Mouse (Mus musculus) erythroblast, embryonic 14.5 days (primary cell): ENCODE data around the gene Neo1. TPM values are rescaled to one million over a fixed set of nuclear protein-coding genes. Genes with fewer than 3 reads are reported as not detected.

ENCODE experiments used
- H3K27me3 ChIP-seq: 2 replicates; pipeline ENCODE4 v1.6.1; 2012; ENCODE audit warnings: inconsistent platforms; ENCODE audit not compliant: control insufficient read depth
- H3K36me3 ChIP-seq: 2 replicates; pipeline ENCODE4 v1.6.1; 2012; ENCODE audit warnings: mild to moderate bottlenecking, inconsistent platforms; ENCODE audit not compliant: control insufficient read depth
- H3K4me1 ChIP-seq: 2 replicates; pipeline ENCODE4 v1.6.1; 2012; ENCODE audit warnings: inconsistent platforms; ENCODE audit not compliant: control insufficient read depth
- H3K4me3 ChIP-seq: replicated peaks from 2 replicates; pipeline ENCODE3; 2012; ENCODE audit warnings: moderate library complexity, mild to moderate bottlenecking, inconsistent platforms
- H3K9me3 ChIP-seq: 2 replicates; pipeline ENCODE4 v1.6.1; 2012; ENCODE audit warnings: low read length, inconsistent platforms, mixed read lengths; ENCODE audit not compliant: control insufficient read depth
- GATA1 ChIP-seq: IDR thresholded peaks from 2 replicates; pipeline ENCODE4 v1.6.1; 2012; ENCODE audit warnings: low read length, inconsistent platforms, mixed read lengths
- TAL1 ChIP-seq: IDR thresholded peaks from 3 replicates; pipeline ENCODE4 v1.6.1; 2012; ENCODE audit warnings: low read length, inconsistent platforms, mixed read lengths
- polyA plus RNA-seq: library from polyadenylated mRNA; stranded (reverse); fragments of >175 nt; gene quantifications from 2 replicates; pipeline ENCODE4 v1.2.3, GENCODE M21; 2012

Gene Neo1
- polyA plus RNA-seq, 1 experiment, result not detected

DNA sequence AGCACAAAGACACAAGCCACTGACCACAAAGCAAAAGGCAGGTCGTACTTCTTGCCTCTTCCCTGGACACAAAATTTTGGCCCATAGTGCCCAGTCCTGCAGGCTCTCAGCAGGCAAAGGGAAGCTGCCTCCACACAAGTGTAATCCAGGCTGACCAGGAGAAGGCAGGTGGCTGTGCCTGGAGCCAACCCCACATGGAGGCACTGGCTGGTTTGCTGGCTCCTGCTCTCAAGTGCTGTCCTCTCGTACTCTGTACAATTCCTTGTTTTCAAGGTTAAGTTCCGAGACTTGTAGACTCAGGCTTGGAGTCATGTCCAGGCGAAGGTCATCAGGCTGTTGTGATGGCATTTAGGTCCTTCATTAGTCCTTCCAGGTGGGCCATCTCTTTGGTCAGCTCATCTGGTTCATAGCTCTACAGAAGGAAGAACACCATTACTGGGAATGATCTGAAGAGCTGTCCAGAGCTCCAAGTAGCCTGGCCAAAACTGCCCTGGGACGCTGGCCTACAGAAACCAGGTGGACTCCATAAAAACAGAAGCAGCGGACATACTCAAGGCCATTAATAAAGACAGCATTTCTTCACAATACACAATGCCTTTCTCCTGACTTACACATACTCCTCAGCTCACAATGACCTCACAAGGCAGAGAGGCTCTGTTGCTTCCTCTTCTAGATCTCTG, 159.2 kb downstream of the Neo1 start:
- TF ChIP-seq TAL1 (no peak), GATA1 (no peak)

DNA sequence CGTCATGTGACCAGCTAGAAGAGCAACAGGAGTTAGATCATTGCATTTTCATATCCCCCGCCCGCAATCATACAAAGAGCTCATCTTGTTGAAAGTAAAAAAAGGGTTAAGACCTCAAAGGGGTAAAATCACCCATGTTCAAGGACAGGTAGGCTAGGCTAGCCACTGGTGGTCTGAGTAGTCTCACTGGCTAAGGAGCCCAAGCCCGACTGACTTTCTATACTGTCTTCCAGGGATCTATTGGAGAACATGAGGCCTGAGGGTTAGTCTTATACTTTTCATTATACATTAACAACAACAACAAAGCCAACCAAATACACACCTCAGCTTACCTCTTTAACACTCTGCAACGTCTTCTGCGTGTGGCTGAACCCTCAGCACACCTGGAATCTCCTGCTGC, 160.8 kb downstream of the Neo1 start:
- H3K36me3 ChIP-seq, result no peaks in the 10 kb centered on the region
- no peaks in the 10 kb centered on the region for H3K4me1 ChIP-seq
- H3K27me3 ChIP-seq, result no peaks in the 10 kb centered on the region
- H3K4me3 ChIP-seq, result no peak overlapping the region
- H3K9me3 ChIP-seq, result no peaks in the 10 kb centered on the region
- TF ChIP-seq GATA1 (no peak), TAL1 (no peak)

More for the DNA sequence above, 159.2 kb downstream of the Neo1 start:
- Histone ChIP-seq H3K36me3 (no peaks in the 10 kb centered on the region), H3K4me1 (no peaks in the 10 kb centered on the region), H3K4me3 (no peak overlapping the region), H3K27me3 (no peaks in the 10 kb centered on the region), H3K9me3 (no peaks in the 10 kb centered on the region)

DNA sequence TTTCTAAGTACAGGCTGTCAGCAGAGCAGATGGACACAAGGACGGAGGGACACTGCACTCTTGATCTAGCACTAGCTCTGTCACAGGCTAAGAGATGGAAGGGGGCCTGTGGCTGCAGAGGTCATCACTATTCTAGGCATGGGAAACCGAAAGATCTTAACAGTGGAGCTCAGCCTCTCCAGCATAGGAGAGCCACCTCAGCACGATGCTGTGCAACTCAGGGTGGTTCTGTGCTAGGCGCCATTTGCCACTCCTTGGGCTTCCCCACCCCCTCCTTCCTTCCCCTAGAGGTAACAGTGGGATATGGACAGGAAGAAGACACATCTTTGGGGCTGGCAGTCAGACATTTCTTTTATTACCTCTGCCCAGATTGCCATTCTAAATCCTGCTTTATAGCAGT, 161.9 kb downstream of the Neo1 start:
- TF ChIP-seq GATA1 (no peak), TAL1 (no peak)
- Histone ChIP-seq H3K4me1 (no peaks in the 10 kb centered on the region), H3K4me3 (no peak overlapping the region), H3K27me3 (no peaks in the 10 kb centered on the region), H3K36me3 (no peaks in the 10 kb centered on the region), H3K9me3 (no peaks in the 10 kb centered on the region)

DNA sequence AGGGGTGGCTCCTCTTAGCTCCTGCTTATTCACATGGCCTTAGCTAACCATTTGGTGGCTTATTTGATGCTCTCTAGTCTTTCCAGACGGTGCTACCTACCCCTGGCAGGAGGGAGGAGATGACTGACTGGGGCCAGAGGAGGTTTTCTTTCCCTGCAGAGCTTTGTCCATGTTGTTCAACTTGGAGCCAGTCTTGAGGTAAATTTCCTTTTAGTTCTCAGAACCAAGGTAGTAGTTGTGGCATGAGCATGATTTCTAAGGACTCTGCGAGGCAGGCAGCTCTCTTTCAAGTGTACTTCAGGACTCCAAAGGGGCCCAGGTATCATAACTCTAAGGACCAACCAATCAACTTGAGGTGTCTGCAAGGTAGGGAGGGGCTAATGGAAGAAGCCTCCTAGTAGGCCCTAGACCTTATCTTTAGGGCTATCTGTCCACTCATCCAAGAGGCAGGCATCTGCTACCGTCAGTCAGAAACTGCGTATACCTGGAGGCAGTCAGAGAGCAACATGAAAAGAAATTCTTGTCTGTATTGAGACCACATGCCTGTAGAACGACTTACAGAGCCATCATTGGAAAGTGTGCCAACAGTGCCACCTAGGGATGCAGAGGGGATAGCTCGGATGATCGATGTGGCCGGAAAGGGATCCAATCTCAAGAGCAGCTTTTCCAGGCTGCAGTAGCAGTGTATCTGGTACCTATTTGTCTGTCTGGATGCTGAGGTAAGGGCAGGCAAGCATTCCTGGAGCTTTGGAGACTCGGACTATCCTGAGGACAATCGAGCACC, 162.5 kb downstream of the Neo1 start:
- Histone ChIP-seq H3K4me3 (no peak overlapping the region), H3K4me1 (no peaks in the 10 kb centered on the region), H3K27me3 (no peaks in the 10 kb centered on the region), H3K36me3 (no peaks in the 10 kb centered on the region), H3K9me3 (no peaks in the 10 kb centered on the region)
- TF ChIP-seq GATA1 (no peak), TAL1 (no peak)

DNA sequence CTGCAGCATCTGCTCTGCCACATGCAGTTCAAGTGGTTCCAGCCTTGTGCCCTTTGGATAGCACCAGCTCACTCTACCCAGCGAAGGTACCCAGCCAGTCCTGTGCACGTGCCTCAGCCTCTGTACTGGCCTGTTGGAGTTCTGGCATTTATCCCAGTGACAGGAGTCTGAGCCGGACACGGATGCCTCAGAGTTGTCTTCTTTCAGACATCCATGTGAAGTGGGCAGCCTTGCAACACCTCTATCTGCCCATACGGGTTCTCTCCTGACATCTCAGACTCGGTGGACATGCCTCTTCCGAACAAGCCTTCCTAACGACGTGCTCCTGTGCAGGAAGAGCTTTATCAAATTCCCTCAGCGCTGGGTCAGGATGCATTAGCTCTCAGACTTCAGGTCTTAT, 165.1 kb downstream of the Neo1 start:
- Histone ChIP-seq H3K27me3 (no peaks in the 10 kb centered on the region), H3K9me3 (no peaks in the 10 kb centered on the region), H3K4me1 (no peaks in the 10 kb centered on the region), H3K4me3 (no peak overlapping the region), H3K36me3 (no peaks in the 10 kb centered on the region)
- TF ChIP-seq TAL1, result no peak
- TF ChIP-seq GATA1, result no peak

DNA sequence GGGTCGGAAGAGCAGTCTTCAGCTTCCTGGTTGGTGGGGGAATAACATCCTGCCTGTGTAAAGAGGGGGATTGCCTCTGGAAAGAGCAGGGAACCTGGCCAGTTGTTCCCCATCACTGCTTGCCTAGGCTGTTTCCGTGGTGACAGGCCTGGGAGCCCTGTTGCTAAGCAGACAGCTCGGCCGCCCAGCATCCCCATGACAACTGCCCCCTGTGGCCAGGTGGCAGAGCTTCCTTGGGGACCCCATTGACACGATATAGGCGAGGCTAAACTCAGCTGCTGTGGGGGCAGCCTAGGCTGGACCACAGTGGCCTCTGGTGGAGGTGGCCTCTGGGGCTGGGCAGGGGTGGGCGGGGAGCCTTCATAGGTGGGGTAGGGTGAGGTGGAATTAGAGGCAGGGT, 172.4 kb downstream of the Neo1 start:
- Histone ChIP-seq H3K4me1 (no peaks in the 10 kb centered on the region), H3K27me3 (peaks cover 15% of the 10 kb centered on the region), H3K9me3 (no peaks in the 10 kb centered on the region), H3K4me3 (no peak overlapping the region), H3K36me3 (no peaks in the 10 kb centered on the region)
- TF ChIP-seq GATA1 (no peak), TAL1 (no peak)

DNA sequence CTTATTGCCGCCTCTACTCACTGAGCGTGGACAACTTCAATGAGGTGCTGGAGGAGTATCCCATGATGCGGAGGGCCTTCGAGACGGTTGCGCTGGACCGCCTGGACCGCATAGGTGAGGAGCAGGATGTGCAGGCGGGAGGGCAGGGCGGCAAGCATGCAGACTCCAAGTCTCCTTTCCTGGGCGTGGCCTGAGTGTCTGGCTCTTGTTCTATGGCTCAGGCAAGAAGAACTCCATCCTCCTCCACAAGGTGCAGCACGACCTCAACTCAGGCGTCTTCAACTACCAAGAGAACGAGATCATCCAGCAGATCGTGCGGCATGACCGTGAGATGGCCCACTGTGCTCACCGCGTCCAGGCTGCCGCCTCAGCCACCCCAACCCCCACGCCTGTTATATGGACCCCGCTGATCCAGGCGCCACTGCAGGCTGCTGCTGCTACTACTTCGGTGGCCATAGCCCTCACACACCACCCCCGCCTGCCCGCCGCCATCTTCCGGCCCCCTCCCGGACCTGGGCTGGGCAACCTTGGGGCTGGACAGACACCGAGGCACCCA, 177.1 kb downstream of the Neo1 start:
- peaks cover 18% of the 10 kb centered on the region for H3K27me3 ChIP-seq
- H3K9me3 ChIP-seq, result no peaks in the 10 kb centered on the region
- H3K4me3 ChIP-seq, result no peak overlapping the region
- H3K4me1 ChIP-seq, result no peaks in the 10 kb centered on the region
- TF ChIP-seq GATA1, result no peak
- H3K36me3 ChIP-seq, result no peaks in the 10 kb centered on the region

DNA sequence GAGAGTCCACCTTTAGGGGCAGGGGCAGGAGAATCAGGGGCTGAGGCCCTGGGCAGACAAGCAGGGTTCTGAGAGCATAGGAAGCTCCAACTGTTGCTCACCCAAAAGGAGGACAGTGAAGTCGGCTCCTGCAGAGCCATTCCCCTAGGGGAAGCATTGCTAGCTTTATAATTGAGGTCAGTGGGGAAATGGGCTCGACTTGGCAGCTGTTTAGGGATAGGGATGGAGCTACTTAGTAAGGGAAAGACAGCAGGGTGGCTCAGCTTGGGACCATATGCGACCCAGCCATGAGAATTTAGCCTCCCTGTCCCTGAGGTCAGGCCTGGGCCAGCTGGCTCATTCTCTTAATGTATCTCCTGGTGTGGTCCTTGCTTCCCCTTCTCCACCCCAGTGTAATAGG, 181.3 kb downstream of the Neo1 start:
- no peaks in the 10 kb centered on the region for H3K36me3 ChIP-seq
- H3K9me3 ChIP-seq, result no peaks in the 10 kb centered on the region
- H3K4me3 ChIP-seq, result no peak overlapping the region
- peaks cover 14% of the 10 kb centered on the region for H3K27me3 ChIP-seq
- TF ChIP-seq GATA1, result no peak
- TF ChIP-seq TAL1, result no peak
- H3K4me1 ChIP-seq, result no peaks in the 10 kb centered on the region

DNA sequence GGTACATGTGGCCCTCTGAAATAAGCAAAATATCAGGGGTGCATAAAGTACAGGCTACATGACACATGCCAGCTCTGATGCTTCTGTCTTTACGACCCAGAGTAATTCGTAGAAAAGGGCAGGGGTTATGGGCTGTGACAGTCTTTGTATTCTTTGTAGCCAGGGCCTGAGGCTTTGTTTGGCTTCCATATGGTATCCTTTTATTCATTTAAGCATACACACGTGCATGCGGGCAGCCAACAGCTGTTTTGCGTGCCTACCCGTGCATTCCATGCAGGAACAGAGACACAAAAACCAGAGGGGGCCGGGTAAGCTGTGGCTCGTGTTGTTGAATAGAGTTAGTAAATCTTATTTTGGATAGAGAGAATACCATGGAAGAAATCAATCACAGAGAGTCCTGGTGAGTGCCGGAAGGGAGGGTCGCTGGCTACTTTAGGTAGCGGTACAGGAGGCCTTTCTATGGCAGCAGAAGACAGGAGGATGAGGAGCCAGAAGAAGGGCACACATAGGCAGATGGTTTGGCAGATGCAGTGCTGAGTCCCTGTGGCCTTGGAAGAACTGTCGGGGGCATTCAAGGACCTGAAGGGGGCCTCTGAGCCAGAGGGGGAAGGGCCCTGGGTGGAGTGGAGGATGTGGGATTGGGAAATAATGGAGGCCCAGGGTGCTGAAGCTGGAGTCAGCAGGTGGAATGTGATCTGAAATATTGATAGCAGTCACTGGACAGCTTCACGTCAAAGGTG, 186.5 kb downstream of the Neo1 start:
- Histone ChIP-seq H3K36me3 (no peaks in the 10 kb centered on the region), H3K4me3 (no peak overlapping the region), H3K27me3 (no peaks in the 10 kb centered on the region), H3K9me3 (no peaks in the 10 kb centered on the region), H3K4me1 (no peaks in the 10 kb centered on the region)
- TF ChIP-seq TAL1, result no peak
- TF ChIP-seq GATA1, result no peak
